Mouse (Mus musculus): ENCODE measurements around the gene Ephb1.

- TF ChIP-seq EP300 (IDR thresholded peaks at IDR 0.05; ENCODE audit: low read depth in 1 of 2, low read length in 2 of 2) (no peak), GATA1 (IDR thresholded peaks at IDR 0.05; ENCODE audit: low read depth, low read length) (no peak), POLR2A (IDR thresholded peaks at IDR 0.05; ENCODE audit: control insufficient read depth in 1 of 2, insufficient read depth in 1 of 2, low read depth in 1 of 2, low read length in 2 of 2, poor library complexity in 1 of 2) (no peak), E2F4 (IDR thresholded peaks at IDR 0.05; ENCODE audit: borderline replicate concordance, low read depth, low read length) (no peak), RCOR1 (IDR thresholded peaks at IDR 0.05; ENCODE audit: low read depth, low read length) (no peak)
Measured at GRCm38 (mm10) chr9:102261511-102261910, 93.0 kb downstream of the Ephb1 start.
